Mouse (Mus musculus): ENCODE results near the gene Rab11fip2. TPM values are rescaled to one million over a fixed set of nuclear protein-coding genes. Genes with fewer than 3 reads are reported as not detected.
A peak's percentile ranks its signal among the peaks of the same experiment; 100 is the strongest.

Gene Rab11fip2
- polyA plus RNA-seq (2012; ENCODE audit: insufficient read depth, insufficient read length, missing spikeins), result 6.2 and 11.5 TPM in 2 replicates

- Histone ChIP-seq H3K27ac (replicated peaks; ENCODE audit: low read depth, low read length) (peak within 1 kb of the TSS; percentile 91), H3K4me1 (ENCODE audit: control insufficient read depth, insufficient read depth, insufficient read length, low read length) (peaks cover 2% of the 10 kb centered on the region; the same call in 1 of the 2 replicates), H3K4me3 (ENCODE audit: insufficient read depth, low read depth, low read length) (peak within 1 kb of the TSS; percentile 93)
Observed at GRCm38 (mm10) chr19:59943322-59943871, at the start of gene Rab11fip2. Rab11fip2 (minus strand) TSS chr19:59943654.

- H3K4me1 ChIP-seq (ENCODE audit: control insufficient read depth, insufficient read depth, insufficient read length, low read length), result no peaks in the 10 kb centered on the region
- H3K27ac ChIP-seq (replicated peaks; ENCODE audit: low read depth, low read length), result no peak overlapping the region
- H3K4me3 ChIP-seq (ENCODE audit: insufficient read depth, low read depth, low read length), result no peak overlapping the region
Observed at GRCm38 (mm10) chr19:59981588-59981987, 38.1 kb upstream of the Rab11fip2 start.

- Histone ChIP-seq H3K27ac (replicated peaks; ENCODE audit: low read depth, low read length) (no peak overlapping the region), H3K4me1 (ENCODE audit: control insufficient read depth, insufficient read depth, insufficient read length, low read length) (no peaks in the 10 kb centered on the region), H3K4me3 (ENCODE audit: insufficient read depth, low read depth, low read length) (no peak overlapping the region)
Observed at GRCm38 (mm10) chr19:59954936-59955335, 11.5 kb upstream of the Rab11fip2 start.

GRCm38 (mm10) chr19:59949731-59950130 is 6.3 kb upstream of the Rab11fip2 start:
- H3K27ac ChIP-seq (replicated peaks; ENCODE audit: low read depth, low read length), result no peak overlapping the region
- H3K4me1 ChIP-seq (ENCODE audit: control insufficient read depth, insufficient read depth, insufficient read length, low read length), result no peaks in the 10 kb centered on the region
- no peak overlapping the region for H3K4me3 ChIP-seq (ENCODE audit: insufficient read depth, low read depth, low read length)

GRCm38 (mm10) chr19:59942716-59943321 is 635 bp downstream of the Rab11fip2 start:
- H3K27ac ChIP-seq (replicated peaks; ENCODE audit: low read depth, low read length), result peak overlapping the region; percentile 91
- H3K4me1 ChIP-seq (ENCODE audit: control insufficient read depth, insufficient read depth, insufficient read length, low read length), result peaks cover 2% of the 10 kb centered on the region; the same call in 1 of the 2 replicates
- peak overlapping the region; percentile 93 for H3K4me3 ChIP-seq (ENCODE audit: insufficient read depth, low read depth, low read length)

GRCm38 (mm10) chr19:59939711-59940110 is 3.7 kb downstream of the Rab11fip2 start:
- no peak overlapping the region for H3K27ac ChIP-seq (replicated peaks; ENCODE audit: low read depth, low read length)
- no peak overlapping the region for H3K4me3 ChIP-seq (ENCODE audit: insufficient read depth, low read depth, low read length)

GRCm38 (mm10) chr19:59932085-59932484 is 11.4 kb downstream of the Rab11fip2 start:
- Histone ChIP-seq H3K4me1 (ENCODE audit: control insufficient read depth, insufficient read depth, insufficient read length, low read length) (no peaks in the 10 kb centered on the region), H3K4me3 (ENCODE audit: insufficient read depth, low read depth, low read length) (no peak overlapping the region)

More at GRCm38 (mm10) chr19:59939711-59940110, 3.7 kb downstream of the Rab11fip2 start:
- H3K4me1 ChIP-seq (ENCODE audit: control insufficient read depth, insufficient read depth, insufficient read length, low read length), result peaks cover 2% of the 10 kb centered on the region; the same call in 1 of the 2 replicates

GRCm38 (mm10) chr19:59928672-59929071 is 14.8 kb downstream of the Rab11fip2 start:
- no peak overlapping the region for H3K27ac ChIP-seq (replicated peaks; ENCODE audit: low read depth, low read length)
- no peak overlapping the region for H3K4me3 ChIP-seq (ENCODE audit: insufficient read depth, low read depth, low read length)
- H3K4me1 ChIP-seq (ENCODE audit: control insufficient read depth, insufficient read depth, insufficient read length, low read length), result no peaks in the 10 kb centered on the region

More at GRCm38 (mm10) chr19:59932085-59932484, 11.4 kb downstream of the Rab11fip2 start:
- H3K27ac ChIP-seq (replicated peaks; ENCODE audit: low read depth, low read length), result no peak overlapping the region

GRCm38 (mm10) chr19:59926125-59926524 is 17.3 kb downstream of the Rab11fip2 start:
- H3K4me3 ChIP-seq (ENCODE audit: insufficient read depth, low read depth, low read length), result no peak overlapping the region
- no peaks in the 10 kb centered on the region for H3K4me1 ChIP-seq (ENCODE audit: control insufficient read depth, insufficient read depth, insufficient read length, low read length)
- H3K27ac ChIP-seq (replicated peaks; ENCODE audit: low read depth, low read length), result no peak overlapping the region

- H3K4me1 ChIP-seq (ENCODE audit: control insufficient read depth, insufficient read depth, insufficient read length, low read length), result no peaks in the 10 kb centered on the region
Observed at GRCm38 (mm10) chr19:59920846-59921245, 22.6 kb downstream of the Rab11fip2 start.

GRCm38 (mm10) chr19:59917901-59918613 is 25.4 kb downstream of the Rab11fip2 start:
- Histone ChIP-seq H3K4me3 (ENCODE audit: insufficient read depth, low read depth, low read length) (no peak overlapping the region), H3K27ac (replicated peaks; ENCODE audit: low read depth, low read length) (no peak overlapping the region), H3K4me1 (ENCODE audit: control insufficient read depth, insufficient read depth, insufficient read length, low read length) (no peaks in the 10 kb centered on the region)

More at GRCm38 (mm10) chr19:59920846-59921245, 22.6 kb downstream of the Rab11fip2 start:
- Histone ChIP-seq H3K4me3 (ENCODE audit: insufficient read depth, low read depth, low read length) (no peak overlapping the region), H3K27ac (replicated peaks; ENCODE audit: low read depth, low read length) (no peak overlapping the region)

GRCm38 (mm10) chr19:59911554-59911953 is 31.9 kb downstream of the Rab11fip2 start:
- H3K4me1 ChIP-seq (ENCODE audit: control insufficient read depth, insufficient read depth, insufficient read length, low read length), result no peaks in the 10 kb centered on the region
- no peak overlapping the region for H3K4me3 ChIP-seq (ENCODE audit: insufficient read depth, low read depth, low read length)
- no peak overlapping the region for H3K27ac ChIP-seq (replicated peaks; ENCODE audit: low read depth, low read length)

- H3K27ac ChIP-seq (replicated peaks; ENCODE audit: low read depth, low read length), result no peak overlapping the region
- H3K4me1 ChIP-seq (ENCODE audit: control insufficient read depth, insufficient read depth, insufficient read length, low read length), result no peaks in the 10 kb centered on the region
- no peak overlapping the region for H3K4me3 ChIP-seq (ENCODE audit: insufficient read depth, low read depth, low read length)
Observed at GRCm38 (mm10) chr19:59905296-59906081, 38.0 kb downstream of the Rab11fip2 start.

GRCm38 (mm10) chr19:59899965-59900364 is 43.5 kb downstream of the Rab11fip2 start:
- Histone ChIP-seq H3K4me3 (ENCODE audit: insufficient read depth, low read depth, low read length) (no peak overlapping the region), H3K27ac (replicated peaks; ENCODE audit: low read depth, low read length) (no peak overlapping the region), H3K4me1 (ENCODE audit: control insufficient read depth, insufficient read depth, insufficient read length, low read length) (no peaks in the 10 kb centered on the region)

- Histone ChIP-seq H3K27ac (replicated peaks; ENCODE audit: low read depth, low read length) (no peak overlapping the region), H3K4me1 (ENCODE audit: control insufficient read depth, insufficient read depth, insufficient read length, low read length) (no peaks in the 10 kb centered on the region), H3K4me3 (ENCODE audit: insufficient read depth, low read depth, low read length) (no peak overlapping the region)
Observed at GRCm38 (mm10) chr19:59898301-59898700, 45.2 kb downstream of the Rab11fip2 start.

All from brown adipose tissue, adult 24 weeks (tissue).